Mouse (Mus musculus) mammary gland, adult 2 months (tissue): ENCODE data around the gene Hist1h4c. TPM values are rescaled to one million over a fixed set of nuclear protein-coding genes. Genes with fewer than 3 reads are reported as not detected.

Source experiments
- polyA plus RNA-seq: library from polyadenylated mRNA; depleted of rRNA; stranded (reverse); fragments of >200 nt; gene quantifications from 2 replicates; pipeline ENCODE4 v1.2.3, GENCODE M21; 2012; ENCODE audit warnings: low replicate concordance; rRNA removed

Hist1h4c gene
- polyA plus RNA-seq: 2.4 and 6.0 TPM in 2 replicates

GRCm38 (mm10) chr13:23698300-23698693, at the start of gene Hist1h4c:
Gene Hist1h4c, minus strand, starts transcription at chr13:23698454.

GRCm38 (mm10) chr13:23746201-23747080, 48.2 kb upstream of the Hist1h4c start, which contains the start of gene Hist1h2bb:
Gene Hist1h2bb, plus strand, starts transcription at chr13:23746734.

GRCm38 (mm10) chr13:23745381-23746161, 47.3 kb upstream of the Hist1h4c start, which contains the start of gene Hist1h3c:
Gene Hist1h3c, minus strand, starts transcription at chr13:23745602.

GRCm38 (mm10) chr13:23738677-23739068, 40.4 kb upstream of the Hist1h4c start, which contains the start of gene Hist1h1c:
Gene Hist1h1c, plus strand, starts transcription at chr13:23738808.

GRCm38 (mm10) chr13:23710374-23711089, 12.3 kb upstream of the Hist1h4c start, which contains the start of gene Hfe:
Gene Hfe, minus strand, starts transcription at chr13:23710854.

GRCm38 (mm10) chr13:23695514-23695913, 2.7 kb downstream of the Hist1h4c start, which contains the start of gene Hist1h1t:
Gene Hist1h1t, plus strand, starts transcription at chr13:23695814.

GRCm38 (mm10) chr13:23683755-23684281, 14.4 kb downstream of the Hist1h4c start, which contains the start of the genes Hist1h2ac and Hist1h2bc:
Gene Hist1h2ac, minus strand, starts transcription at chr13:23683948.
Gene Hist1h2bc, plus strand, starts transcription at chr13:23684199.

Other genes starting within 250 kb of the Hist1h4c start
- gene Btn1a1, start 232.6 kb downstream of the Hist1h4c start, polyA plus RNA-seq: 7.6 and 14.7 TPM in 2 replicates
- gene Btn2a2, start 209.6 kb downstream of the Hist1h4c start, polyA plus RNA-seq: 0.22 TPM in 1 of 2 replicates, not detected in the other
- 38.0 and 58.7 TPM in 2 replicates for gene Hist1h4h, start 167.4 kb downstream of the Hist1h4c start, polyA plus RNA-seq
- 11.2 and 126 TPM in 2 replicates for gene Hist1h2af, start 164.5 kb downstream of the Hist1h4c start, polyA plus RNA-seq
- 5.9 and 13.3 TPM in 2 replicates for gene Hist1h3g, start 163.0 kb downstream of the Hist1h4c start, polyA plus RNA-seq
- gene Hist1h2bh, start 155.1 kb downstream of the Hist1h4c start, polyA plus RNA-seq: 0.78 and 1.9 TPM in 2 replicates
- 1.0 and 5.4 TPM in 2 replicates for gene Hist1h3f, start 154.4 kb downstream of the Hist1h4c start, polyA plus RNA-seq
- gene Hist1h4f, start 146.8 kb downstream of the Hist1h4c start, polyA plus RNA-seq: 2.2 and 6.6 TPM in 2 replicates
- 0.13 and 0.16 TPM in 2 replicates for gene Hist1h1d, start 145.2 kb downstream of the Hist1h4c start, polyA plus RNA-seq
- gene Hist1h3e, start 136.1 kb downstream of the Hist1h4c start, polyA plus RNA-seq: 6.4 and 27.3 TPM in 2 replicates
- gene Hist1h2ae, start 127.2 kb downstream of the Hist1h4c start, polyA plus RNA-seq: 1.2 and 9.3 TPM in 2 replicates
- gene Hist1h2bg, start 127.1 kb downstream of the Hist1h4c start, polyA plus RNA-seq: 13.0 and 31.0 TPM in 2 replicates
- 4.0 and 7.4 TPM in 2 replicates for gene Hist1h2bf, start 124.3 kb downstream of the Hist1h4c start, polyA plus RNA-seq
- 0.65 and 4.8 TPM in 2 replicates for gene Hist1h2ad, start 124.1 kb downstream of the Hist1h4c start, polyA plus RNA-seq
- 4.1 and 8.7 TPM in 2 replicates for gene Hist1h3d, start 122.7 kb downstream of the Hist1h4c start, polyA plus RNA-seq
- 5.3 and 12.9 TPM in 2 replicates for gene Hist1h4d, start 116.9 kb downstream of the Hist1h4c start, polyA plus RNA-seq
- gene Hist1h2be, start 77.3 kb downstream of the Hist1h4c start, polyA plus RNA-seq: 3.1 and 3.9 TPM in 2 replicates
- 1.8 and 2.0 TPM in 2 replicates for gene Hist1h1e, start 75.9 kb downstream of the Hist1h4c start, polyA plus RNA-seq
- 0.23 and 1.3 TPM in 2 replicates for gene Hist1h2ac, start 14.5 kb downstream of the Hist1h4c start, polyA plus RNA-seq
- gene Hist1h2bc, start 14.3 kb downstream of the Hist1h4c start, polyA plus RNA-seq: 185 and 224 TPM in 2 replicates
- not detected in 2 replicates for gene Hist1h1t, start 2.6 kb downstream of the Hist1h4c start, polyA plus RNA-seq
- gene Hfe, start 12.4 kb upstream of the Hist1h4c start, polyA plus RNA-seq: 28.3 and 37.4 TPM in 2 replicates
- 45.0 and 48.4 TPM in 2 replicates for gene Hist1h1c, start 40.4 kb upstream of the Hist1h4c start, polyA plus RNA-seq
- gene Hist1h3c, start 47.1 kb upstream of the Hist1h4c start, polyA plus RNA-seq: 2.4 and 16.2 TPM in 2 replicates
- gene Hist1h2bb, start 48.3 kb upstream of the Hist1h4c start, polyA plus RNA-seq: 3.7 and 13.5 TPM in 2 replicates
- 1.0 and 14.9 TPM in 2 replicates for gene Hist1h2ab, start 52.7 kb upstream of the Hist1h4c start, polyA plus RNA-seq
- 4.0 and 16.0 TPM in 2 replicates for gene Hist1h3b, start 53.8 kb upstream of the Hist1h4c start, polyA plus RNA-seq
- 1.3 and 6.8 TPM in 2 replicates for gene Hist1h4b, start 58.6 kb upstream of the Hist1h4c start, polyA plus RNA-seq
- gene Hist1h4a, start 62.8 kb upstream of the Hist1h4c start, polyA plus RNA-seq: 1.6 and 6.5 TPM in 2 replicates
- 3.1 and 16.8 TPM in 2 replicates for gene Hist1h3a, start 63.9 kb upstream of the Hist1h4c start, polyA plus RNA-seq
- gene Hist1h1a, start 65.2 kb upstream of the Hist1h4c start, polyA plus RNA-seq: 0.47 TPM in 1 of 2 replicates, not detected in the other
- gene Trim38, start 71.5 kb upstream of the Hist1h4c start, polyA plus RNA-seq: 0.10 TPM in 1 of 2 replicates, not detected in the other
- gene Slc17a2, start 108.5 kb upstream of the Hist1h4c start, polyA plus RNA-seq: 0.25 TPM in 1 of 2 replicates, not detected in the other
- 0.10 TPM in 1 of 2 replicates, not detected in the other for gene Slc17a3, start 141.0 kb upstream of the Hist1h4c start, polyA plus RNA-seq
- gene Slc17a1, start 169.3 kb upstream of the Hist1h4c start, polyA plus RNA-seq: 0.22 and 0.48 TPM in 2 replicates
- 0.13 TPM in 1 of 2 replicates, not detected in the other for gene Slc17a4, start 216.6 kb upstream of the Hist1h4c start, polyA plus RNA-seq
- not detected in 2 replicates for gene Hist1h2ba, start 235.7 kb upstream of the Hist1h4c start, polyA plus RNA-seq
- not detected in 2 replicates for gene Hist1h2aa, start 236.0 kb upstream of the Hist1h4c start, polyA plus RNA-seq